Mouse (Mus musculus): ENCODE measurements around the gene Haao. TPM values are rescaled to one million over a fixed set of nuclear protein-coding genes. Genes with fewer than 3 reads are reported as not detected.
A peak's percentile ranks its signal among the peaks of the same experiment; 100 is the strongest.

Haao gene
- polyA plus RNA-seq, 1 experiment, result 0.16 TPM

- DNase-seq (ENCODE audit: extremely low spot score in 1 of 2, low spot score in 1 of 2), result no peak
Measured at GRCm38 (mm10) chr17:83792388-83792787, 55.4 kb downstream of the Haao start.

GRCm38 (mm10) chr17:83790158-83790557 lies 57.6 kb downstream of the Haao start:
- no peak for DNase-seq (ENCODE audit: extremely low spot score in 1 of 2, low spot score in 1 of 2)

- no peak for DNase-seq (ENCODE audit: extremely low spot score in 1 of 2, low spot score in 1 of 2)
Measured at GRCm38 (mm10) chr17:83786418-83786817, 61.3 kb downstream of the Haao start.

GRCm38 (mm10) chr17:83782740-83783139 lies 65.0 kb downstream of the Haao start:
- DNase-seq (ENCODE audit: extremely low spot score in 1 of 2, low spot score in 1 of 2), result peak; percentile 72 to 78

Other genes with a start within 250 kb of the Haao start
- gene Kcng3, start 216.1 kb downstream of the Haao start, polyA plus RNA-seq (2012; rRNA removed), result 1.6 TPM in 2 replicates
- gene Mta3, start 141.8 kb downstream of the Haao start, polyA plus RNA-seq (2012; rRNA removed), result 61.7 and 63.9 TPM in 2 replicates

All from frontal cortex, adult 2 months (tissue).